Mouse (Mus musculus): ENCODE data around the gene Wnt9b. TPM values are rescaled to one million over a fixed set of nuclear protein-coding genes. Genes with fewer than 3 reads are reported as not detected.

The Wnt9b gene
- polyA plus RNA-seq, 1 experiment = not detected

GRCm38 (mm10) chr11:103716971-103717370 is 32.6 kb downstream of the Wnt9b start:
- Histone ChIP-seq H3K27me3 (ENCODE audit: control insufficient read depth) (no peaks in the 10 kb centered on the region), H3K4me1 (ENCODE audit: control insufficient read depth) (no peaks in the 10 kb centered on the region), H3K9me3 (ENCODE audit: control insufficient read depth, low read length) (no peaks in the 10 kb centered on the region), H3K36me3 (ENCODE audit: control insufficient read depth) (no peaks in the 10 kb centered on the region), H3K4me3 (replicated peaks) (no peak overlapping the region)
- TF ChIP-seq GATA1 (IDR thresholded peaks at IDR 0.05; ENCODE audit: low read length) (no peak), TAL1 (IDR thresholded peaks at IDR 0.05; ENCODE audit: low read length) (no peak)

GRCm38 (mm10) chr11:103714074-103714473 is 35.5 kb downstream of the Wnt9b start:
- Histone ChIP-seq H3K27me3 (ENCODE audit: control insufficient read depth) (no peaks in the 10 kb centered on the region), H3K4me3 (replicated peaks) (no peak overlapping the region), H3K36me3 (ENCODE audit: control insufficient read depth) (no peaks in the 10 kb centered on the region), H3K9me3 (ENCODE audit: control insufficient read depth, low read length) (no peaks in the 10 kb centered on the region), H3K4me1 (ENCODE audit: control insufficient read depth) (no peaks in the 10 kb centered on the region)
- TF ChIP-seq TAL1 (IDR thresholded peaks at IDR 0.05; ENCODE audit: low read length) = no peak
- TF ChIP-seq GATA1 (IDR thresholded peaks at IDR 0.05; ENCODE audit: low read length) = no peak

DNA sequence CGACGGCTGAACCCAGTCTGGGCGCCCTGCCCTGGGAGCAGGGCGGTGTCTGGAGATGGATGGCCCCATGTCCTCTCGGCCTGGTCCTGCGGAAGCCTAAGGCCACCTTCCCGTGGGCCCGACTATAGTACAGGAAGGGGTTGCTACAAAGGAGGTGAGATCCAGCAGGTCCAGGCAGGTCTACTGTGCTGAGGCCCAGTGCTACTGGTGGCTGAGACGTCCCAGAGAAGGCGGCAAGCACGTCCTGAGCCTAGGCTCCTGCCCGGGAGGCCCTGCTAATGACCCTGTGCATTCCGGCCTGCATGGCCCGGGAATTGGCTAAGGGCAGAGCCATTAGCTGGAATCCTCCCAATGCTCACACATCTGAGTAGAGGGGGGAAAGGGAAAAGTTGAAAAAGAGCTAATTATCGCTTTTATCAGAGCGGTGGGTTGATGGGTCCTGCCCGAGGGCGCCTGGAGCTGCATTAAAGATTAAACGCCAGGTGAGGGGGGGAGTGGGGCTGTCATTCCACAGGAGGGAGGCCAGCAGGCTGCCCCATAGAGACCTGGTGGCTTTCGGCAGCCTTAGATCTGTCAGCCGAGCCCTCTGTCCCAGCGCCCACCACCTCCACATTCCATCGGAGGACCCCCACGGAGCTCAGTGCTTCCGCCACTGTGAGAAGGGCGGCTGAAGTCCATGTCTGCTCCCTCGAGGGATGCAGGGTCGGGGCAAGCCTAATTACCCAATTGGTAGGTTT is 37.6 kb downstream of the Wnt9b start:
- Histone ChIP-seq H3K4me1 (ENCODE audit: control insufficient read depth) (no peaks in the 10 kb centered on the region), H3K36me3 (ENCODE audit: control insufficient read depth) (no peaks in the 10 kb centered on the region), H3K9me3 (ENCODE audit: control insufficient read depth, low read length) (no peaks in the 10 kb centered on the region), H3K27me3 (ENCODE audit: control insufficient read depth) (no peaks in the 10 kb centered on the region), H3K4me3 (replicated peaks) (no peak overlapping the region)
- TF ChIP-seq GATA1 (IDR thresholded peaks at IDR 0.05; ENCODE audit: low read length) (no peak), TAL1 (IDR thresholded peaks at IDR 0.05; ENCODE audit: low read length) (no peak)

DNA sequence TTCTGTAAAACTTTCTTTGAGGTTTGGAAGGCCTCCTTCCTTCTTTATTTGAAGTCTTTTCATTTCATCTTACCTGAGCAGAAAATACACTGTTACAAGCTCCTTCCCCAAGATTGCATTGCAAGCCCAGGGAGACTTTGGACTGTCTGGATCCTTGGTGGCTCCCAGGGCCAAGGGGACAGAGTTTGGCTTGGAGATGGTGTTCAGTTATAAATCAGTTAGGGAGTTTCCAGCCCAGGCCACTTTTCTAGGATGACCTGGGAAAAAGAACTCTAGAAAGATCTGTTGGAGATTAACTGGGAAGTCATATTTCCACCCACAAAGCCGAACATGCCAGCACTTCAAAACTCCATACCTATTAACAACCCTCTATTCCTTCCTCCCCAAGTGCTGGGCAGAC is 39.6 kb downstream of the Wnt9b start:
- Histone ChIP-seq H3K9me3 (ENCODE audit: control insufficient read depth, low read length) (no peaks in the 10 kb centered on the region), H3K4me3 (replicated peaks) (no peak overlapping the region), H3K27me3 (ENCODE audit: control insufficient read depth) (no peaks in the 10 kb centered on the region), H3K36me3 (ENCODE audit: control insufficient read depth) (no peaks in the 10 kb centered on the region), H3K4me1 (ENCODE audit: control insufficient read depth) (no peaks in the 10 kb centered on the region)
- TF ChIP-seq GATA1 (IDR thresholded peaks at IDR 0.05; ENCODE audit: low read length) (no peak), TAL1 (IDR thresholded peaks at IDR 0.05; ENCODE audit: low read length) (no peak)

DNA sequence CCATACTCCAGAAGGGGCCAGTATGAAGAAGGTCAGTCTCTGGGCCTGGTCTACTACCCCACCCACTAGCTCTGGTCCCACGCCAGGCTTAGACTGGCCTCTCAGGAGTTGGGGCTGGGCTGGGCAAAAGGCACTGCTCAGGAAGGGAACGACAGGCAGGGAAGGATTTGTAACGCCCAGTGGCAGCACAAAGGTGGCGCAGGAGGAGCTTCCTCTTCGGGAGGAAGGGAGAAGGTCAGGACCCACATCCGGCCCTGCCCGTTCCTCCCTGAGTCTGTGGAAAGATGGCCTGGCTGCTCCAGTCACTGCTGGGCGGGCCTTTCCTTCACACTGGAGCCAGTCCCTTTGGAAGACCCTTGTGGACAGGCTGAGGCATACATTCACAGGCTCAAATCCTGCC is 42.6 kb downstream of the Wnt9b start:
- Histone ChIP-seq H3K4me1 (ENCODE audit: control insufficient read depth) (no peaks in the 10 kb centered on the region), H3K9me3 (ENCODE audit: control insufficient read depth, low read length) (no peaks in the 10 kb centered on the region), H3K4me3 (replicated peaks) (no peak overlapping the region), H3K27me3 (ENCODE audit: control insufficient read depth) (no peaks in the 10 kb centered on the region), H3K36me3 (ENCODE audit: control insufficient read depth) (no peaks in the 10 kb centered on the region)
- no peak for TF ChIP-seq GATA1 (IDR thresholded peaks at IDR 0.05; ENCODE audit: low read length)

DNA sequence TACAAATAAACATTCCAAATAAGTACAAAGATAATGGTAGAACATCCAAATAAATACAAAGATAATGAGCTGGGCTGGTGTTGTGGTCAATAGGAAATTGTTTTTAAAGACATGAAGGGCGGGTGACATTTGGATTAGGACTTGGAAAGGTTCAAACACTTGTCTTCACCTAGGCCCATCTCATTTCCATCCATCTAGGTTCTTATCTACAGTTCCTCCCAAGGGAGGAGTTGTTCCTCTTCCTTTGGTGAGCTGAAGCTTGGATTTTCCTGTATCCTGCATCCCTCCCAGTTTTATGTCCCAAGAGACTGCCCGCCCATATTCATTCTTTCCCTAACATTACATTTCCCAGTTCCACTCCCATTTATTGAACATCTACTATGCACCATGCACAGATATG is 51.4 kb downstream of the Wnt9b start:
- H3K4me3 ChIP-seq (replicated peaks) = peak overlapping the region; percentile 88
- TF ChIP-seq TAL1 (IDR thresholded peaks at IDR 0.05; ENCODE audit: low read length) = no peak
- no peak for TF ChIP-seq GATA1 (IDR thresholded peaks at IDR 0.05; ENCODE audit: low read length)
- H3K36me3 ChIP-seq (ENCODE audit: control insufficient read depth) = peaks cover 10% of the 10 kb centered on the region
- H3K27me3 ChIP-seq (ENCODE audit: control insufficient read depth) = no peaks in the 10 kb centered on the region
- peaks cover 25% of the 10 kb centered on the region for H3K4me1 ChIP-seq (ENCODE audit: control insufficient read depth)
- H3K9me3 ChIP-seq (ENCODE audit: control insufficient read depth, low read length) = no peaks in the 10 kb centered on the region

GRCm38 (mm10) chr11:103697565-103698176 is 52.0 kb downstream of the Wnt9b start, which contains the start of gene Gosr2:
Gene Gosr2 (minus strand): TSS chr11:103697898.
- no peak for TF ChIP-seq GATA1 (IDR thresholded peaks at IDR 0.05; ENCODE audit: low read length)
- TF ChIP-seq TAL1 (IDR thresholded peaks at IDR 0.05; ENCODE audit: low read length) = no peak
- H3K4me1 ChIP-seq (ENCODE audit: control insufficient read depth) = peaks cover 25% of the 10 kb centered on the region
- H3K27me3 ChIP-seq (ENCODE audit: control insufficient read depth) = no peaks in the 10 kb centered on the region
- no peaks in the 10 kb centered on the region for H3K9me3 ChIP-seq (ENCODE audit: control insufficient read depth, low read length)
- H3K36me3 ChIP-seq (ENCODE audit: control insufficient read depth) = peaks cover 10% of the 10 kb centered on the region
- H3K4me3 ChIP-seq (replicated peaks) = peak within 1 kb of the TSS; percentile 88

- no peak for TF ChIP-seq GATA1 (IDR thresholded peaks at IDR 0.05; ENCODE audit: low read length)
- TF ChIP-seq TAL1 (IDR thresholded peaks at IDR 0.05; ENCODE audit: low read length) = no peak
- Histone ChIP-seq H3K9me3 (ENCODE audit: control insufficient read depth, low read length) (no peaks in the 10 kb centered on the region), H3K4me3 (replicated peaks) (peak overlapping the region; percentile 88), H3K27me3 (ENCODE audit: control insufficient read depth) (no peaks in the 10 kb centered on the region), H3K36me3 (ENCODE audit: control insufficient read depth) (peaks cover 10% of the 10 kb centered on the region), H3K4me1 (ENCODE audit: control insufficient read depth) (peaks cover 25% of the 10 kb centered on the region)
Measured at GRCm38 (mm10) chr11:103696851-103697564, 52.6 kb downstream of the Wnt9b start.

- no peak overlapping the region for H3K4me3 ChIP-seq (replicated peaks)
- peaks cover 22% of the 10 kb centered on the region for H3K4me1 ChIP-seq (ENCODE audit: control insufficient read depth)
- TF ChIP-seq GATA1 (IDR thresholded peaks at IDR 0.05; ENCODE audit: low read length) (no peak), TAL1 (IDR thresholded peaks at IDR 0.05; ENCODE audit: low read length) (no peak)
- no peaks in the 10 kb centered on the region for H3K9me3 ChIP-seq (ENCODE audit: control insufficient read depth, low read length)
- H3K27me3 ChIP-seq (ENCODE audit: control insufficient read depth) = no peaks in the 10 kb centered on the region
- peaks cover 29% of the 10 kb centered on the region for H3K36me3 ChIP-seq (ENCODE audit: control insufficient read depth)
Measured at GRCm38 (mm10) chr11:103693241-103693640, 56.4 kb downstream of the Wnt9b start.

Measured in erythroblast, embryonic 14.5 days (primary cell).